Mouse (Mus musculus) Patski (cell line): ENCODE measurements around the gene Trip4. TPM values are rescaled to one million over a fixed set of nuclear protein-coding genes. Genes with fewer than 3 reads are reported as not detected.

Source experiments
- ATAC-seq: fragments of 100-300 bp; one replicate; pipeline ENCODE4 v1.8.0; 2021
- CTCF ChIA-PET: fragments of 350-600 bp; sonication (Branson Sonifier 250); formaldehyde crosslinking; loops from one replicate; lab custom pipeline; 2022; ENCODE audit warnings: inconsistent platforms; lab: Charles Lee
- POLR2A ChIA-PET: fragments of 350-600 bp; sonication (Branson Sonifier 250); formaldehyde crosslinking; loops from one replicate; lab custom pipeline; 2022; ENCODE audit warnings: antibody characterized with exemption, inconsistent platforms; lab: Charles Lee
- DNase-seq: peaks from one replicate; pipeline ENCODE4 v3.0.0-alpha.2; 2011; ENCODE audit warnings: low read depth, low spot score
- H3K27me3 ChIP-seq: fragments of 371-371 bp; one replicate; pipeline ENCODE4 v1.5.1; 2021
- CTCF ChIP-seq: fragments of 100-300 bp; IDR thresholded peaks from one replicate; pipeline ENCODE4 v1.5.1; 2021
- in situ Hi-C: fragments of 300-500 bp; cut with MboI; formaldehyde crosslinking; loops from 3 replicates; pipeline ENCODE4 v1.11.1; 2018; ENCODE audit warnings: low pct_unique_long_range_greater_than_20kb, mixed read lengths
- polyA plus RNA-seq: library from polyadenylated mRNA; unstranded; gene quantifications from one replicate; pipeline ENCODE4 v1.2.3, GENCODE M21; 2021

Trip4 gene
- polyA plus RNA-seq, 1 experiment from 2014 or later: 41.0 TPM

DNA sequence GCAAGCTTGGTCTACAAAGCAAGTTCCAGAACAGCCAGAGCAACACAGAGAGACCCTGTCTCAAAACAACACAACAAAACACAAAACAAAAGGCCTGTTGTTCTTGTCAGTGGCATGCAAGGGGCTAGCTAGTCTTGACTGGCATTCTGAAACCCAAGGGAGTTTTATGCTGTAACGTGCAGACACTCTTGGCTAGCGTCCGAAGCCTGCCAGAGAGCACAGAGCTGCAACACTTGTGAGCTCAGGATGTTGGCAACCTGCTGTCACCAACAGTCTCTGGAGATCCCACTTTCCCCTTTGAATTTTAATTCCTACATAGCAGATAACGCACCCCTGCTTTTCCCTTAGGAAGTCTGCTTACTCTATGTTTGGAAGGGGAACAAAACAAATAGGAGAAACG lies 101.3 kb downstream of the Trip4 start:
- CTCF ChIA-PET: interaction anchor here (1.5 kb wide), 1 partner anchor 17 kb away, joined by 4 read pairs; no protein-coding TSS in a partner anchor
- in situ Hi-C loops: no loop called here
- DNase-seq: no peak
- no peak for ATAC-seq
- no peak for TF ChIP-seq CTCF
- POLR2A ChIA-PET: interaction anchor here (1.5 kb wide), 1 partner anchor 10 kb away, joined by 4 read pairs; no protein-coding TSS in a partner anchor
- no peaks in the 10 kb centered on the region for H3K27me3 ChIP-seq

DNA sequence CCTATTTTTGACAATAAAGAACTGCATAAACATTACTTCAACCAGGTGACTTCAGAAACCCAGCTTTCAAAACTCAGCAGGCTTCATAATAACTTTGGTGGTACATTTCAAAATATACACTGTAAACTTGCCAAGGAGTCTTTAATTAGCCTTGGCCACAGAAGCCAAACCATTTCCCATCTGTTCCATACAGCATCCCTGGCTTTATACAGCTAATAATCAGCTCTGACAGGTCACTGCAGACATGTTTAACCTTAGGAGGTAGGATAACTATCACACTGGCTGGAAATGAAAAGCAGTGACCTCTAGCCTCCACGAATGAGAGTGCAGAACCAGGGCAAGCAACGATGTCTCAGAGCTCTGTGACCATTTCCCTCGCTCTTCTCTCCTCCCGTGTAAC lies 108.8 kb downstream of the Trip4 start:
- in situ Hi-C loops: no loop called here
- DNase-seq (no peak), ATAC-seq (no peak)
- POLR2A ChIA-PET: interaction anchor here (1.7 kb wide), 1 partner anchor 17 kb away, joined by 4 read pairs; no protein-coding TSS in a partner anchor
- H3K27me3 ChIP-seq: no peaks in the 10 kb centered on the region
- CTCF ChIA-PET: interaction anchor here (2.1 kb wide), 1 partner anchor 12 kb away, joined by 7 read pairs; no protein-coding TSS in a partner anchor
- no peak for TF ChIP-seq CTCF

DNA sequence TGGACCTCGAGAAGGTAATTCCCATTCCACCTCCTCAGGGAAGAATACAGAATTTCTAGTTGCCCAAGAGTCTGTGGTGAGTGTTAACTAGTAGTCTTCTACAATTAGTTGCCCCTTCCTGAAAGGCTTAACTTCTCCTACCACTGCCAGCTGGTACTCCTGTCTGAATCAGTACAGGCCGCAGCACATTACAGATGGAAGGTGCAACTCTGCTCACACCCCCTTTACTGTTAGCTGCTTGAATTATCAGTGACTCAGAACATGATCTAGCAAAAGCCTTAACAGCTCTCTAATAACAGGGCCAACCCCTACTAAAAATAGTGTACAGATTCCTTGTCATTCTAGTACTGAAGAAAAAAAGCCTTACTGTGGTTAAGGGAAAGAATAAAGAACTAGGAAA lies 112.9 kb downstream of the Trip4 start:
- CTCF ChIA-PET: no interaction called here
- DNase-seq: no peak

DNA sequence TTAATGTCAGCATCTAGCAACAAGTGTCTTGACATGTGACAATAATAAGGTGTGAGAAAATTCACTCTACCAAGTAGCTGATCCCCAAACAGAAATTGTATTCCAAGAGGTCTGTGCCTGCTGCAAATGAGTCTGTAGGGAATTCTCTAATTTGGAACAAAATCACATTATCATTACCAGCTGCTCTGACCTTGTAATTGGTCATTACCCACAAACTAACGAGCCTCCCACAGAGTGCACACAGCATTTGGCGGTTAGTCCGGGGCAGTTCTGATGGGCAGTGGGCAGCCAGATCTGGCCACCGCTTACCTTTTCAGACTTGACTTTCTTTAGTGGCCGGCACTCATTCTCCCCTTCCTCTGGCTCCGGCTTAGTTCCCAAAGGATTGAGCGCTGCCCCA lies 114.3 kb downstream of the Trip4 start:
- in situ Hi-C loops: no loop called here
- DNase-seq (no peak), ATAC-seq (no peak)
- no peak for TF ChIP-seq CTCF
- CTCF ChIA-PET: interaction anchor here (1.1 kb wide), 1 partner anchor 12 kb away, joined by 4 read pairs; no protein-coding TSS in a partner anchor
- POLR2A ChIA-PET: no interaction called here
- H3K27me3 ChIP-seq: no peaks in the 10 kb centered on the region

More for the DNA sequence above, 112.9 kb downstream of the Trip4 start:
- in situ Hi-C loops: no loop called here
- ATAC-seq: no peak
- no peak for TF ChIP-seq CTCF
- H3K27me3 ChIP-seq: no peaks in the 10 kb centered on the region
- POLR2A ChIA-PET: interaction anchor here (0.5 kb wide), 1 partner anchor 25 kb away, joined by 3 read pairs; no protein-coding TSS in a partner anchor

DNA sequence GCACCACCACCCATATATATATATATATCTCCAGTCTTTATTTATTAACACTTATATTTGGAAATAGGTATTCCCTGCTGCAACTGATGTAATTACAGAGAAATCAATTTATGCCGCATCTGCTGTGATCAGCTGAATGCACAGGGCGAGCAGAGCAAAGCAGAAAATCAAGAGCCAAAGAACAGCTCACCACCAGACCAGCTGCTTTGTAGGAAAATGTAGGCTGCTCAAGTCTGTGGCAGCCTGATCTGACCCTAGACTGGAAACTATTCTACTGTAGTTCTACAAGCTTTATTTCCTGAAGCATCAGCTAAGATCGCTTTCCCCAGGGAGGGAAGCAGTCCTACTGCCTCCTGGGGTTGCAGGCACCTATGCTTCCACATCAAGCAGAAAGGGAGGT lies 115.1 kb downstream of the Trip4 start:
- TF ChIP-seq CTCF: no peak
- CTCF ChIA-PET: no interaction called here
- no peak for ATAC-seq

DNA sequence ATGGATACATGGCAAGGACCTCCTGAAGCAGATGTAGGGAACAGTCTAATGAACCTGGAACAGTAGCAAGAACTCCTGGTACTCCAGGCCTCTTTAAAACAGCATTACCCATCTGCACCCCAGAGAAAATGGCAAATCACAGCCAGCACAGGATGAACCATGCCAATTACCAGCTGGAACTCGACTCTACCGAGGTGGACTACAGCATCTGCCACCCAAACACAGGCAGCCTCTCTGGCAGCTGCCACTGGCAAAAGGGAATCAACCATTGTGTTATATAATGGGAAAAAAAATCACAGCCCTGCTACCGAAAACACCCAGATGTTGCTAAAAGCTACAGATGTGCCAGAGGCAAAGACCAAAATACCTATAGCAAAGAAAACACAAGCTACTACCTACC lies 115.5 kb downstream of the Trip4 start:
- H3K27me3 ChIP-seq: no peaks in the 10 kb centered on the region
- ATAC-seq: no peak
- no peak for DNase-seq
- CTCF ChIA-PET: no interaction called here
- TF ChIP-seq CTCF: no peak
- POLR2A ChIA-PET: interaction anchor here (0.5 kb wide), 1 partner anchor 276 kb away, joined by 3 read pairs; no protein-coding TSS in a partner anchor
- in situ Hi-C loops: no loop called here

More for the DNA sequence above, 115.1 kb downstream of the Trip4 start:
- no peaks in the 10 kb centered on the region for H3K27me3 ChIP-seq
- DNase-seq: no peak
- in situ Hi-C loops: no loop called here
- POLR2A ChIA-PET: interaction anchor here (0.5 kb wide), 1 partner anchor 276 kb away, joined by 3 read pairs; no protein-coding TSS in a partner anchor

DNA sequence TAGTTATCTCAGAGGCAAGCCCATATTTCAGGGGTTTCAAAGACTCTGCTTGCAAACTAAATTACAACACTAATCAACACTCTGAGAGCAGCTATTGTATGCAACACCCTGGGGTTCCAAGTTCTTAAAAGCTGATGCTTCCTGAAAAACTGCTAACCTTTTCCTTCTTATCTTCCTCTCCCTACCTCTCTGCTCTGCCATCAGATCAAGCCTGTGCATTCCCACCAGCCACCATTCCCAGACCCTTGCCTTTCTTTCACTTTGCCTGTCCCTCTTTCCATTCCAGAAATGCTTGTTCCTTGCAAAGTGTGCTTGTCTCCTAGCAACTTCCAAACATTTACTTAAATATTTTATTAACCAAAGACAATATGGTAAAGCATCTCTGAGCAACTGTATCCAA lies 116.7 kb downstream of the Trip4 start:
- CTCF ChIA-PET: interaction anchor here (1.2 to 1.3 kb wide), 2 partner anchors 11 to 112 kb away, joined by 3 read pairs; no protein-coding TSS in a partner anchor
- ATAC-seq (no peak), DNase-seq (no peak)
- in situ Hi-C loops: no loop called here
- POLR2A ChIA-PET: no interaction called here
- TF ChIP-seq CTCF: no peak
- H3K27me3 ChIP-seq: no peaks in the 10 kb centered on the region

DNA sequence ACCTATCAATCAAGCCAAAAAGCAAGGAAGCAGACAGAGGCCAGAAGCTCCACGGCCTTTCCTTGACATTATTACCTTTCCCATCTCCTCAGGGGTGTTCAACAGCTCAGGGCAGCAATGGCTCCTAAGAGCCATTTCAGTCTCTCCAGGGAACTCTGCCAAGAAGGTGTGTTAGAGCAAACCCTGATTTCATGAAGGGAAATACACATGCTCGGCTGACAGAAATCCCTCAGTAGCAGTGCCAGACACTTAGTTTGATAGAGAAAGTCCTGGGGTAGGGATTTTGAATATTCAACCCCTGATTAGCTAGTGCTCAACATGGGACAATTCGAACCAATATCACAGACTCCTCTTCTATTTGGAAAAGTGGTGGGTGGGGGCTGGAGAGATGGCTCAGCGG lies 117.5 kb downstream of the Trip4 start:
- in situ Hi-C loops: no loop called here
- ATAC-seq (no peak), DNase-seq (no peak)
- H3K27me3 ChIP-seq: no peaks in the 10 kb centered on the region
- POLR2A ChIA-PET: no interaction called here
- CTCF ChIA-PET: interaction anchor here (1.2 to 1.3 kb wide), 2 partner anchors 11 to 111 kb away, joined by 3 read pairs; no protein-coding TSS in a partner anchor
- TF ChIP-seq CTCF: no peak

DNA sequence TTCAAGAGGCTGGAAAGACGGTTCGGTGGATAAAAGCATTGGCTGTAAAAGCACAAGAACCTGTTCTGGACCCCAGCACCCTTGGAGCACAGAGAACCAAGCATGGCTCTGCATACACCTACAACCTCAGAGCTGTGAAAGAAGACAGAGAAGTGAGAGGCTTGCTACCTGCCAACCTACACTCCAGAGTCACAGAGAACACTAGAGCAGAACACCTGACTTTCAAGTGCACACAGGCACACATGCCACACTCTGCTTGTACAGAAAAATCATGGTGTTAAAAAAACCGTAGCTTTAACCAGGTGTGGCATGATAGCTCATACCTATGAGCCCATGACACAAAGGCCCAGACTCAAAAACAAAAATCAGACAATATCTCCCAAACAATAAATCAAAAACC lies 118.8 kb downstream of the Trip4 start:
- CTCF ChIA-PET: interaction anchor here (0.9 to 1.1 kb wide), 2 partner anchors 15 to 26 kb away, joined by 4 read pairs; no protein-coding TSS in a partner anchor
- ATAC-seq (no peak), DNase-seq (no peak)
- POLR2A ChIA-PET: no interaction called here
- H3K27me3 ChIP-seq: no peaks in the 10 kb centered on the region
- TF ChIP-seq CTCF: no peak
- in situ Hi-C loops: no loop called here

DNA sequence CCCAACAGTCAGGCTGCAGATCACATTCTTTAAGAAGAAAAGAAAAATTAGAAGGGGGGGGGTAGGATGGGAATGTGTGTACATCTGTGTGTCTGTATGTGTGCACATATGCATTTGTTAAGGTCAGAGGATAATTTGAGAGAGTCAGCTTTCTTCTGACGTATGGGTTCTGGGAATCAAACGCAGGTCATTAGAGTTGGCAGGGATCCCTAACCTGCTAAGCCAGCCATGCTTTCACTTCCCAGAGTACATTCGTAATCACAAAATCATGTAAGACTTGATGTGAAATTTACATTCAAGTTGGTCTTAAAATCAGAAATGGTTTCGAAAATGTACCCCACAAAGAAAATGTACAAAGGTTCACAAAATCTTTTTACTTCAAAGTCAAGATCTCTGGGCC lies 120.0 kb downstream of the Trip4 start:
- in situ Hi-C loops: no loop called here
- DNase-seq (no peak), ATAC-seq (no peak)
- H3K27me3 ChIP-seq: no peaks in the 10 kb centered on the region
- POLR2A ChIA-PET: interaction anchor here (0.6 kb wide), 1 partner anchor 27 kb away, joined by 3 read pairs; no protein-coding TSS in a partner anchor
- CTCF ChIA-PET: interaction anchor here (1.6 kb wide), 1 partner anchor 10 kb away, joined by 7 read pairs; no protein-coding TSS in a partner anchor
- TF ChIP-seq CTCF: no peak

DNA sequence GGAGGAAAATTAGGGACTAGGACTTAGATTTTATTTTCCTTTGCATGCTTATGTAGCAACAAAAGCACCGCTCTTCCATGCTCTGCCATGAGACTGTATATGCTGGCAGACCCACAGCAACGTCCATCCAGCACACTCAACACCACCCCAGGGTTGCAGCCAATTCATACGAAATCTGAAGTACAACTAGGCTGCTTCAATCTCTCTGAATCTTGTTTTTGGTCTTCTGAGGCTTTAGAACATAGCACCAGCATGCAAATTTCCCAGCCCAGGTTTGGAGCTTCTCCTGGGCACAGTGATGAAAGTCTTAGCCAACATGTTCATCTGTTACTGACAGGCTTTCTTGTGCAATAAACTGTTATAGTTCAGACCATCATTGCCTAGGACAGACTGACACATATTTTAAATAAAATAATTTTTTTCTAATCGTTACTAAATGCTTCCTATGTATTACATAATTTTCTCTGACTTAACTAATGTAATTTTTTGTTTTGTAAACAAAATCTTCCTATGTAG lies 120.7 kb downstream of the Trip4 start:
- ATAC-seq: no peak

More for the DNA sequence above, 120.7 kb downstream of the Trip4 start:
- POLR2A ChIA-PET: interaction anchor here (0.6 kb wide), 1 partner anchor 27 kb away, joined by 3 read pairs; no protein-coding TSS in a partner anchor
- in situ Hi-C loops: no loop called here
- DNase-seq: no peak
- no peaks in the 10 kb centered on the region for H3K27me3 ChIP-seq
- CTCF ChIA-PET: interaction anchor here (1.6 kb wide), 1 partner anchor 11 kb away, joined by 7 read pairs; no protein-coding TSS in a partner anchor
- no peak for TF ChIP-seq CTCF
